Mouse (Mus musculus) adrenal gland, postnatal 36 days (tissue): Measurements from ENCODE around the gene Plxna1. TPM values are rescaled to one million over a fixed set of nuclear protein-coding genes. Genes with fewer than 3 reads are reported as not detected.
A peak's percentile ranks its signal among the peaks of the same experiment; 100 is the strongest.

Experiments used
- DNase-seq, 2 experiments: peaks; one replicate each; pipeline ENCODE4 v3.0.0; 2021; ENCODE audit warnings: mixed read lengths in 1 of 2
- long read RNA-seq, 2 experiments: library from polyadenylated mRNA; stranded (forward); transcript quantifications; one replicate each; pipeline ENCODE4 v2.0.0; 2021; ENCODE audit warnings: borderline sequencing depth in 2 of 2
- total RNA-seq, 2 experiments: library from RNA; stranded (reverse); gene quantifications; 2 replicates each; pipeline ENCODE4 v1.2.3; 2021

Plxna1 gene
- total RNA-seq, result 10 to 100 TPM; 55.0 to 98.6 TPM
- long read RNA-seq, experiment 1, partial matches to known transcripts, result 1 of 13 reads
- long read RNA-seq, experiment 1, other reads (novel, unspliced or antisense), result 12 of 13 reads
- long read RNA-seq, experiment 2, partial matches to known transcripts, result 3 of 11 reads
- long read RNA-seq, experiment 2, other reads (novel, unspliced or antisense), result 8 of 11 reads

DNA sequence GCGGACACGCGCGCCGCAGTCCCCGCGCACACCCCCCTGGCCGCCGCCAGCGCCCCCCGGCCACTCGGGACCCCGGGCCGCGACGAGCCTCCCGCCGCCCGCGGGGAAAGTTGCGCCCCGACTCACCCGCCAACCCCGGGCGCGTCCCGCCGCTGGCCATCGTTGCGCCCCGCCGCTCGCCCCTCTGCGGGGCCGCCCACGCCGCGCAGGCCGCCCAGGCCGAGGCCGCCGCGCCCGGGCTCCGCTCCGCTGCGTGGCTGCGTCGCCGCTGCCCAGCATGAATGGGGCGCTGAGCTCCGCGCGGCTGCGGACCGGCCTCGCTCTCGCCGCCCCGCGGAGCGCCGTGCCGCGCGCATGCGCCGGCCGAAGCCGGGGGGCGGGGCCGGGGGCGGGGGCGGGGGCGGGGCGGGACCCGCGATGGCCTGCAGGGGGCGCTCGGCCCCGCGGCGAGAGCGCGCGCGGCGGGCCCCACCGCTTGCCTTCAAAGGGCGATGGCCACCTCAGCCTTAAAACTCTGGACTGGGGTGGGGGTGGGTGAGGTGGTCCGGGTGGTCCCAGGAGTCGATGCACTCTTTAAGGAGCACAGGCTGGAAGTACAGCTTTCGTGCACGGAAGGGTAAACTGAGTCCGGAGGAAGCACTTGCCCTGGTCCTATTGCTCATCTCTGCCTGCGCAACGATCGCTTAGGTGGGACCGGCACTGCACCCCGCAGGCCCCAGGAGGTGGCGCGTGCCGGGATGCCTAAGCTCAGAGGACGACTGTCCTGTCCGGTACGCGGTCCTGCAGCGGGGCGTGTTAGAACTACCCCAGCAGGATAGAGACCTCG, at the start of gene Plxna1:
Gene Plxna1, minus strand, starts transcription at position 340 of the 826 bp plus-strand sequence.
- peak; percentile 66 to 79 for DNase-seq

DNA sequence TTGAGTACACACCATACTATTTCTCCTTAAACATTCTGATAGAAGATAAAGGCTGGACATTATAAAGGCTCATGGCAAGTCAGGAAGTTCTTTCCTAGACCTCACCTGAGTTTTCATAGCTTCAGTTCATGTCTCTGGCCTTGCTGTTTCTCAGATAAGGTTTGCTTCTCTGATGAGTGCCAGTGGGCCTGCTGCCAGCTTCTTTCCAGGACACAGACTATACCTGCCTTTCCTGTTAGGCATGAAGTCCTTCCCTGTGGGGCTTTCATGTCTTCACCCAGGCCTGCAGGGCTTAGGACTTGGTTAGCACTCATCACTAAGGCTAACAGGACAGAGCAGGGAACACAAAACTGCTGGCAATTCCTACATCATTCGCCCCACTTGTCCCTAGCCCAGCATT, 46.6 kb upstream of the Plxna1 start:
- peak in 1 of 2 experiments; percentile 28 for DNase-seq

DNA sequence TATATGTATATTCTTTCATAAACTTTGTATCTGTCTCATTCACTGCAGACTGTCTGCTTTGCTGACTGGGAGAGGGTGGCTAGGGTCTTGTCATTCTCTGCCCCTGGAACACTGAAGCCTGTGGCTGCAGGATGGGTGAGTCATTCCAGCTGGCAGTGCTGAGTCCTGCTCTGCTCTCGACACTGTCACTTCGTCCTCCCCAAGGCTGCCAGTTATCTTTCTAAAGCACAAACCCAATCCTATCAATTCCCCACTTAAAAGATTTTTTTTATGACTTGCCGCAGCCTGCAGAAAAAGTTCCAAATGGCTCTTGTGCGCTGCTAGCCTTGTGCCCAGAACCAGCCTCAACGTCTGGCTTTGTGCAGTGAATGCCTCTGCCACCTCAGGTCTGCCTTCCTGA, 45.8 kb upstream of the Plxna1 start:
- DNase-seq, result peak; percentile 68 to 73

DNA sequence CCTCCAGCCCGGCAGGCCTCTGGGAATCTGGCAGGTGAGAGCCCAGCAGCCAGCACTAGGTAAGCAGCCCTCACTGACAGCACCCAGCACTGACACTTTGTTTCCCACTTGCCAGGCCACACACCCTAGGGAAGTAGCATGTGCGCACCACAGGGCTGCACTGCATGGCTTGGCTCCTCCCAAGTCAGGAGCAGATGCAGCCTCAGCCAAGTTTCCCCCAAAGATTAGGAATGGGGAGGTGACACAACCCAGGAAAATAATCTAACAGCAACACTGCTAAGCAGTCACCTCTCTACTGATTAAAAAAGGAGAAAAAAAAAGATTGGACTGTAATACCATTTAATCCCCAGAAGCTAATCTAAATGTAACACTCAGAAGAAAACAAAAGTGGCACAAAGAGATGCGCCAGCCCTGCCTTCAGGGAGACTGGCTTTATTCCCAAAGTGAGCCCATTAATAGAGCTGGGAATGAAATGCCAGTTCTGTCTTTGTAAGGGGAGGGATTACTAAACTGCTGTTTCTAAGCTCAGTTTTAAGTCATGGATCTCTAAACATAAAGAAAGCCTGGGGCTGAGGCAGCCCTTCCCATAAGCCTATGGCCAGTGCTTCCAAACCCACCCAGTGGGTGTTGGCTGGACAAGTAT, 44.9 kb upstream of the Plxna1 start:
- no peak for DNase-seq

DNA sequence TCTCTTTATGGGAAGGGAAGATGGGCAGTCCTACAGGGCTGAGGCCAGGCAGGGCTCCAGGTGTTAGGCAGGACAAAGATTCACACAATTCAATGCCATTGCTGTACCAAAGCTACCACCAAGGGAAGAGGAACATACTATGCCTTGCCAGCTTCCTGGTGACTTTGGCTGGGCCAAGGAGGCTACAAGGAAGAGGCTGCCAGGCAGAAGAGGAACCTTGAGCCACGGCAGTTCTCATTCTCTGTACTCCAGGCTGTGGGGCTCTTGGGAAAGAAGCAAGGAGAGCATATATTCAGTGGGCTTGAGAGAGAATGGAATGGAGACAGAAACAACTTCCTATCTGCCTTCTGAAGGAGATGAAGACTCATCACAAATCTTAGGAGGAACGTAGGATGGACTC, 42.5 kb upstream of the Plxna1 start:
- DNase-seq, result no peak

DNA sequence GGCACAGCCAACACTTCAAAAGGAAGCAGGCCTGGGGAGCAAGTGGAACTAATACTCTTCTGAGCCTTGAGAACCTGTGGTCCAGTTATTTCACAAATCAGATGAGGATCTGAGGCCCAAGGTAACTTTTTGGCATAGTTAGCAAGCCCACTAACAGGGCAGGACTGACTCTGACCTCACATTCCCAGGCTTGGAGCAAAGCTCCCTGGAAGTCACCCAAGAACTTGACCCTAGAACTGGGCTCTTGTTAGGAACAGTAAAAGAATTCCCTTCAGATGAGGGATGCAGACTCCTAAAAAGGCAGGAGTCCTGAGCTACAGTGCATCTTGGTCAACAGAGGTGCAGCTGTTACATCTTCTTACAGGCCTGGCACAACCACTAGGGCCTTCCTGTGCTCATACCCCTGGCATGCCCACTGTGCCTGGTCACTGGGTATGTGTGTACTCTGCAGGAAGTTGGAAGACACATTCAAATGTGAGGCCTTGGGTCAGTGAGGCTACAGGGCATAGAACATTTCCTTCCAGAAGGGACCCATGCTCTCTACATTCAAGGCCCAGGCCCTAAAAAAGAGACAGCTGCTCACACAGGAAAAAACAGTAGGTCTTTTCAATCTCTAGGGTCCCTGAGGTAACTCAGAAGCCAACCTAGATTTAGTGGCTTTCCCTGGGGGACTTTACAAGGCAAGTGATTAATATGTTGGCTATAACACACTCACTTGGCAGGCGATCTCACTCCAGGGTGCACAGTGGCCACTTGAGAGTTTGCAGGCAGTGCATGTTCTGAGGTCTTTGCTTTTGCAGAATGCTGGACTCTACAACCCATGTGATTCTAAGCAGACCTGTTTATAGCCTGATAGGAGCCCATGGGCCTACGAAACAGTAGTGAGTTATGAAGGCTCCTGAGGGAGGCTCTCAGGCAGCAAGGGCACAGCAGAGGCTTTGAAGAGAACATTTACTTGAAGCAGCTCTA, 41.1 kb upstream of the Plxna1 start:
- peak; percentile 8 to 39 for DNase-seq

DNA sequence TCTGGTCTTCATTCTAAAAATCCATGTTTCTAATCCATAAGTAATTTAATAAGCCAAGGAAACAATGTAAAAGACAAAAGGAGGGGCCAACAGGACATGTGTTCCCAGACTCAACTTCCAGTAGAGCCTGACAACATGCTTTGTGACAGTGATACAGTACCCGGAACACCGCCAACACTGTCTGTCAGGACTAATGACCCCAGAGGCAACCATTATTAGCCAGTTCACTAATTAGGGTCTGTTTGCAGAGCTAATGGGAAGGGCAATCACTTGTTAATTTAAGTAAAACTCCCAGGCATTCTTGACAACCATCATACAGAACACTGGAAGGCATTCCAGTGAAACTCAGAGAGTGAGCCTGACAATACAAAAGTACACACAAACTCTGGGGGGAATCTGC, 40.0 kb upstream of the Plxna1 start:
- DNase-seq, result no peak

DNA sequence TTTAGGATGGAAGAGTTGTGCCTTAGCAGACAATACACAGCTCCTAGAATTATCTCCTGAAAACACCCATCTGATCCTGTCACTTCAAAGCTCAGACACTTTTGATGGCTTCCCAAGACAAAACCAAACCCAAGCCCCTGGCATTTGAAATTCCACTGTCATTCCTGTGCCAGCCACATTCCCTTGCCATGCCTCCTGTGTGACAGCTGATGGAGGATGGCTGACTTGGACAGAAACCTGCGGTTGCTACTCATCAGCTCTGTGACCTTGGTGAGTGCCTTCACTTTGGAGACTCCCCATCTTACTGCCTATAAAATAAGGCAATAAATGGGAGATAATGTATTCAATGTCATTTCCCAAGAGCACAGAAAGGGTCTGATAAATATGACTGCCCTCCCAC, 37.1 kb upstream of the Plxna1 start:
- no peak for DNase-seq

DNA sequence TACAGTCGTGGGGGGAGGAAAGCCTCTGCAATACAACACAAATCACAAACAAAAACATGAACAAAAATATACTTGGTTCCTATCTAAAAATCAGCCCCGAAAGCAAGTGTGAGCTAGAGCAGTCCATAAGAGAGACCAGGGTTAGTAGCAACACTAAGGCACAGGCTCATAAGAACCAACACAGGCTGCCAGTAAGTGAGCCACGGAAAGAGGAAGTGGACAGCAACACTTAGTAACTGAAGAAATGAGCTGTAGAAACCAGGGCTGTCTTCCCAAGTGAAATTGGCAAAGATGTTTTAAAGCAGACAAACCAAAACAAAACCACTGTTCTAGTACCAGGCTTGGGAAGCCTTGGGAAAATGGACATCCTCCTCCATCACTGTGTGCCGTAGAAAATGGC, 35.5 kb upstream of the Plxna1 start:
- no peak for DNase-seq

DNA sequence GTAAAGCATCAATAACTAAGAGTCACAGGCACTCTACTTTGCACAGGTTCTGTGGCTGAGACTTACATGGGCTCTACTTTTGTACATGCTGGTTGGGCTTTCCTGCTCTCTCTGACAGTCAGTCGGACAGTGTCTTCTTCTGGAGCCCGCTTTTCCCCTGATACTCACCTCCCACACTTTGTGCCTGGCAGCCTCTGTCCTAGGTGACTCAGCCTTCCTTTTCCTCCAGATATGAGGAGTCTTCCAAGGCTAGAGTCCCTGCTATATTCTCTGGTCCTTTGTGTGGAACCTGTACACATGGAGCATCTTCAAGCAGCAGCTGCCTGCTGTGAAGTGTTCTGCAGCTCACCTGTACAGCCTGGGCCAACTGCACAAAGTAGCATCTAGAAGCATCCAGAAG, 31.4 kb upstream of the Plxna1 start:
- no peak for DNase-seq

DNA sequence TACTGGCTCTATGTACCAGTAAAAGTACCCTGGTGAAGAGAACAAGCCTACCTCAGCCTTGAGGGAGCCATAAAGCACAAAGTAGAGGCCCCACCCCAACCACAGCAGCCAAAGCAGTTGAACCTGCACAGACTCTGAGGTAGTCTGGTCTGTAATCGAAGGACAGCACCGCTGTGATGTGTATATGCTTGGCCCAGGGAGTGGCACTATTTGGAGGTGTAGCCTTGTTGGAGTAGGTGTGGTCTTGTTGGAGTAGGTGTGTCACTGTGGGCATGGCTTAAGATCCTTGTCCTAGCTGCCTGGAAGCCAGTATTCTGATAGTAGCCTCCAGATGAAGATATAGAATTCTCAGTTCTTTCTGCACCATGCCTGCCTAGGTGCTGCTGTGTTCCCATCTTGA, 29.8 kb upstream of the Plxna1 start:
- DNase-seq, result no peak

DNA sequence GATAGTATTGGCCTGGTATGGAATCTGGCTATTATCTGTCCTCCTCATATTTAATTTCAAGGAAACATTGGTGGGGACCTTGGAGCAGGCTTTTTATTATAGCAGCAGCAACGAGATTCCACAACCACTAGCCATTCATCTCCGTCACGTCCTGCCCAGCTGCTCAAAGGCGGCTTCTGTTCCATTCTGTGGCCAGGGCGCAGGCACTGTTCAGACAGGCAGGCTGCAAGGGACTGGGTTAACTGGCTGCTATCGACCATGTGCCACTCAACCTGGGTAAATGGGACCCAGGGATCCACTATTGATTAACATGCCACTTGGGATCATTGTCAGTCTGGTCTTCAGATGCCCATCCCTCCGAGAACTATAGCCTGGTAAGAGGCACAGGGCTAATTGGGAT, 27.4 kb upstream of the Plxna1 start:
- DNase-seq, result no peak

DNA sequence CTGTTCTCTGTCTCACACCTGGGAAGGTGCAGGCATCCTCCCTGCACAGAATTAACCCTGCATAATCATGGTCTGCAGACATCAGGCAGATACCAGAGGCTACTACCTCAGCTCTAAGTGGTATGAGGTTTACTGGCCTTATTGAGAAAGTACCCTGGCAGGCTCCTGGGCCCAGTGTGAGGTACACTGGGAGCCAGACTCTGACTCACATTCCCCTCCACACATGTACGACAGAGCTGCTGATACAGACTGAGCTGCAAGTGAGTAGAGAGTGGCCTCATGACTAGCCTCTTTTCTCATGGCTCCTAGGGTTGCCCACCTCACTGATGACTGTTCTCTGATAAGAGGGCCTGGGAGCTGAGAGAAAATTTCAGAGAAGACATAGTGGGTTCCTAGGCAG, 24.5 kb upstream of the Plxna1 start:
- no peak for DNase-seq

DNA sequence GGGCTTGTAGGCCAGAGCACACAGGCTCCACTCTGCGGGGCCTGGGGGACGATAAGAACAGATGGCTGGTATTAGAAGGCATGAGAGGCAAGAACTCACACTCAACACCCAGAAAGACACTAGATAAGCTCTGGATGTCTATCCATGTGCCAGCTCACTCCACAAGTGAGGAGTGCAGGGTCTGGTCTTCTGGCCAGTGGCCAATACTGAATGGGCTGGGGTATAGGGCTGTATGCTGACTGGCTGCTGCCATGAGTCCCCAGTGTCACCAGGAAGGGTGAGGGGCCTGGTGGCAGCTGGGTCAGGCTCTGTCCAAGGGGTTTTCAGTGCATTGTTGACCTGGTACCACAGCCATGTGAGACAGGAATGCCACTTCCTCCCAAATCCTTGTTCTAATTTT, 22.3 kb upstream of the Plxna1 start:
- no peak for DNase-seq

DNA sequence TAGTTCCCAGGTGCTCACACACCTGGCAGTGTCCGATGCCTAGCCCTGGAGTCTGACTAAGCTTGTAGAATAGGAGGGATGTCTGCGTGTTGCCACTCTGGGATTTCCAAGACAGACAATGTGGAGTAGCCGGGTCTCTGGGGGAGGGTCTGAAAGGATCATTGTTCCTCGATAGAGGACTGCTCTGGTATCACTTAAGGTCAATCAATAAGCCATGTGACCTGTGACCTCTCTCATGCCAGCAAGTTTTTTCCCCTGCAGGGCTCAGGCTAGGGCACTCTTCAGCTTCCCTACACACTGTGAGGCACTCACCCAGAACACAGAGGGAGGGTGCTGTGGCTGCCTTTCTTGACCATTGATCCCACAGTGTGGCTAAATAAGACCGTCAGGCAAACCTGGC, 19.4 kb upstream of the Plxna1 start:
- no peak for DNase-seq

DNA sequence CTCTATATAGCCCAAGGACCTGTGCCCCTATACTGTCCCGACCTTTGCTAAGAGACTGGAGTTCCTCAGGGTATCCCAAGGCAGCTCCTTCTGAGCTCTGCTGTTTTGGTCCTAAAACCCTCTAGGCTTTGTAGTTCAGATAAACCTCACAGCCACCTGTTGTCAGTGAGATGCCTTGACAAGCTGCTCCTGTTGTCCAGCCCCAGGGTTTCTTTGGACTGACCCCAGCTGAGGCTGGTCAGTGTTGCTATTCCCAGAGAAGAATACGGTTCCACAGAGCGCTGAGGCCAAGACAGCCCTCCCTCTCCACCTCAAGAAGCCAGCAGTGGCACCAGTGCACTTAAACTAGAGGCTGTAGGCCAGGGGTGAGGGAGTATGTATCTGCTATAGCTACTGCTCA, 18.8 kb upstream of the Plxna1 start:
- no peak for DNase-seq

DNA sequence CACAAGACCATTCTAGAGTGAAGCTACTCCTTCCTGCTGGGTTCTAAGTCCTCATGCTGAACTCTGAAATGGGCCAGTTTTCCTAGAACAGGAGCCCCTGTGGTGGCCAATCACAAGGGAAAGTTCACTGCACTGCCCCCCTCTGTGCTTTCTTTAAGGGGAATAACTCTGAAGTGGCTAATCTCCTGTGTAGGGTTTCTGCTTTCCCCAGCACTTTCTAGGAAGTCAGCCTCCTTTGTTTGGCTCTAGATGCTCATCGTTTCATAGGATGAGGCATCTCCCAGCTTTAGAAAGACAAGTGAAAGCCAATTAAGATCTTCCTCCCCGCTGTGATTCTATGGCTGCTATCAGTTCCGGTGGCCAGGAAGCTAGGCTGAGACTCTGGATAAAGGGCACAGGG, 18.3 kb upstream of the Plxna1 start:
- DNase-seq, result no peak

DNA sequence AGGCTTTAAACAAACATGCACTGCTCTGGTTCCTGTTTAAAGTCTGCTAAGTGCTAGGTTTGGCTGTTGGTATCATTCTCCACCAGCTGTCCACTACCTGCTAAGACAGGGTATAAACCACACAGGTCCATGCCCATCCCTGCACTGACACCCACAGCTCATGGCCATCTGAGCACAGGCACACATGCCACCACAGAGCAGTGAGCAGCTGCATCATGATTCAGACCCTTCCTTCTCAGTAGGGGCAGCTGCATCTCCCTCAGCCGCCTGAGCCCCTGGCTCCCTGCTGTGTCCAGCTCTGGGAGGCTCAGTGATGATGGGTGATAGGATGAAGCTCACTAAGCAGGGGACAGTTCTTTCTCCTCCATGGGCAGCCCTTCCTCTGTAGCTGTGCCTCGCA, 15.8 kb upstream of the Plxna1 start:
- no peak for DNase-seq

DNA sequence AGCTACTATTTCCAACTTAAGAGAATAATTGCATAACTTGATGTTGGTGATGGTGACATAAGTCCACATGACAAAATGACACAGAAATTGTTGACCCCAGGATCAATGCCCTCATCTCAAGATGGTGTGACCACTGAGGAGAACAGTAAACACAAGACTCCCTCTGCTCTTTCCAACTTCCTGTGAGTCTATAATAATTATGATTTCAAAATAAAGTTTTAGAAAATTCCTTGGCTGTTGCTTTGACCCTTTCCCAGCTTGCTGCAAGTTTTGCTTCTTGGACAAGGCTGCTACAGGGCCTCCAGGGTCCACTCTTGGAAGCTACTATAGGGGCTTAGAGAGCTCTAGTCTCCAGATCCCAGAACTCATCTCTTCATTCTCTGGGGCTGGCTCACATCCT, 6.4 kb upstream of the Plxna1 start:
- DNase-seq, result no peak

DNA sequence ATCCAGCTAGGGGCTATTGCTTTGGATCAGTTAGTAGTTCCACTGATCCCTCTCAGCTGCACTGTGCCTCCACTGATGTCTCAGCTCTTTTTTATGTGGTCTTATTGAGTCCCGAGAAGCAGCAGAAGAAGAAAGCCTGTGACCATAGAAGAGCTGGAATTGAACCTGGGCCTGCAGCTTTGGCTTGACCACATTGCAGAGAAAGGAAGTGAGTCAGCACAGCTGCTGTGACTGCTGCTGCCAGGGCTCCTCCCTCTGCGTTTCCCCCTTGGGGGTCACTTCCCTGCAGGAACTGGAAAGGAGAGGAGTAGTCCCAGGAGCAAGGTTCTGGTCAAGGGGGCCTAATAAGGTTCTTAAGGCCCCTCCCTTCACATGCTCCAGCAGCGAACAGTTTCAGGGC, 1.9 kb upstream of the Plxna1 start:
- DNase-seq, result no peak

DNA sequence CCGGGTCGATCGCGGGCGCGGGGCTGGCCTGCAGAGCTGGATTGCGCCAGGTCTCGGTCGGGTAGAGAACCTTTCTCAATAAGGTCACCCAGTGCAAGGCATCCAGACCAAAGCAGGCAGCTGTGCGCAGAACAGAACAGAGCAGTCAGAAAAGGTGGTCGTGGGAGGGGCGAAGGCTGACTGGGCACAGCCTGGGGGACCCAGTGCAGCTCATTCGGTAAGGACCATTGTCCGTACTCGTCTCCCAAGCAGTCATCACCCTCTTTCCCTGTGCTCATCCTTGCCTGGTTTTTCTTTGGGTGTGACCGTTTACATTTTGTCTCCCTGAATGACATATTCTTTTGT, 659 bp upstream of the Plxna1 start:
- no peak for DNase-seq
